Mouse (Mus musculus): ENCODE measurements around the gene AC129217.1.

AC129217.1 gene

DNA sequence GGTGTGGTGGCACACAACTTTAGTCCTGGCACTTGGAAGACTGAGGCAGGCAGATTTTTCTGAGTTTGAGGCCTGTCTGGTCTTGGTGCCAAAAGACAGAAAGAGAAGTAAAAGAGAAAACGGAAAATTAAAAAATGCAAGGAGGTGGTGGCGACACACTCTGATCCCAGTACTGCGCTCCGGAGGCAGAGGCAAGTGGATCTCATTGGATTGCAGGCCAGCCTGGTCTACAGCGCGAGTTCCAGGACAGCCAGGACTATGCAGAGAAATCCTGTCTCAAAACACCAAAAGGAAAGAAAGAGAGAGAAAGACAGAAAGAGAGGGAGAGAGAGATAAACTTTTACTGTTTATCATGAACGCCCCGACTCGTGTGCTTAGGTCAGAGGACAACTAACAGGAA is 41.3 kb downstream of the AC129217.1 start:
- DNase-seq (ENCODE audit: low read depth, low spot score), result no peak

DNA sequence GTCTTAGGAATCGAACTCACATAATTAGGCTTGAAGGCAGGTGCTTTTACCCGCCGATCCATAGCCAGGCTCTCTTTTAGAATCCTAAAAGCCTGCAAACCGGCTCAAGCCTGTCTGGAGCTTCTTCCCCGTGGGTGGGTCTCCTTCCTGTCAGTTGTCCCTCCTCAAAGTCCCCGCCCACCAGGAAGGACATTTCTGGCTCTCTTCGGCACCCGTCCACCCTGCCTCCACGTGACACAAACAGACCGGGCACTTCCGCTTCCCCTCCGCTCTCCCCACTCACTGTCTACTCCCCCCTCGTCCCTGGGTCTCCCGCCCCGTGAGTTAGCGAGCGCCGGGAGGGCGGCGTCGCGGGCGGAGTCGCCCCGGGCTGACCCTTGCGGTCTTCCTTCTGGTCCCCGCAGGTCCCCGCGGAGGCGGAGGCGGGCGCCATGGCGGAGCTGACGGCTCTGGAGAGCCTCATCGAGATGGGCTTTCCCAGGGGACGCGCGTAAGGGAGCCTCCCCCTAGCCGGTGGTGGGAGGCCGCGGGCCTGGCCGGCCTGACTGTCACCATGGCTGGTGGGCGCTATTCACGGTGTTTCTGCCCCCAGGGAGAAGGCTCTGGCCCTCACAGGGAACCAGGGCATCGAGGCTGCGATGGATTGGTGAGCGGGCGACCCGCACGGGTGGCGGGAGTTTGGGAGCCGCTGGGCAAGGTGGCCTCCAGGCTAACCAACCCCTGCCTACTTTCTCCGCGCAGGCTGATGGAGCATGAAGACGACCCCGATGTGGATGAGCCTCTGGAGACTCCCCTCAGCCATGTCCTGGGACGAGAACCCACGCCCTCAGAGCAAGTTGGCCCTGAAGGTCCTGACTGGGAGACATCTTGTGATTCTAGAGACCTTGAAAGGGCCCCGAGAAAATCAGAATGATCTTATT is 42.0 kb downstream of the AC129217.1 start, which contains the start of gene Ubxn1:
Ubxn1 (plus strand) TSS at position 230 of the 920 bp plus-strand sequence.
- peak; percentile 96 for DNase-seq (ENCODE audit: low read depth, low spot score)

GRCm38 (mm10) chr19:8872266-8872840 is 42.8 kb downstream of the AC129217.1 start:
- no peak for DNase-seq (ENCODE audit: low read depth, low spot score)

DNA sequence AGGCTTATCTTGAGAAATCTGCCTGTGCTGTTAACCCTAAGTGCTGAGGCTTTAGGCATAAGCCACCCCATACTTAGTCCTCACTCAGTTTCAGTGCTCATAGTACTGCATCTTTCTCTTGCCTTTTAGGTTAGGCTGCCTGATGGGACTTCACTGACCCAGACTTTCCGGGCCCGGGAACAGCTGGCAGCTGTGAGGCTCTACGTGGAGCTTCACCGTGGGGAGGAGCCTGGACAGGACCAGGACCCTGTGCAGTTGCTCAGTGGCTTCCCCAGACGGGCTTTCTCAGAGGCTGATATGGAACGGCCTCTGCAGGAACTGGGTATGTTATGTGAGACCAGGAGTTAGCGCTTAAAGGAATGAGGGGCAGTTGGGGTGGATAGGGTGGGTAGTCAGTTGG is 45.5 kb downstream of the AC129217.1 start:
- DNase-seq (ENCODE audit: low read depth, low spot score), result no peak

- peak; percentile 91 for DNase-seq (ENCODE audit: low read depth, low spot score)
These were observed 50.9 kb downstream of the AC129217.1 start, which contains the start of gene Uqcc3 for GRCm38 (mm10) chr19:8880311-8881033. TSS of gene Uqcc3 (minus strand) at chr19:8880923.

GRCm38 (mm10) chr19:8881034-8881392 is 51.4 kb downstream of the AC129217.1 start:
- no peak for DNase-seq (ENCODE audit: low read depth, low spot score)

GRCm38 (mm10) chr19:8883616-8884015 is 54.0 kb downstream of the AC129217.1 start, which contains the start of the genes Lbhd1 and Gm49403:
TSS of gene Lbhd1 (plus strand) at chr19:8883732.
TSS of gene Gm49403 (plus strand) at chr19:8883930.
- DNase-seq (ENCODE audit: low read depth, low spot score), result no peak

- DNase-seq (ENCODE audit: low read depth, low spot score), result peak; percentile 37
These were observed 57.5 kb downstream of the AC129217.1 start for GRCm38 (mm10) chr19:8886916-8887584.

- DNase-seq (ENCODE audit: low read depth, low spot score), result peak; percentile 47
These were observed 58.3 kb downstream of the AC129217.1 start for GRCm38 (mm10) chr19:8887585-8888463.

- peak; percentile 98 for DNase-seq (ENCODE audit: low read depth, low spot score)
These were observed 59.2 kb downstream of the AC129217.1 start, which contains the start of the genes 1810009A15Rik and Gm49416 for GRCm38 (mm10) chr19:8888511-8889385. TSS of gene 1810009A15Rik (plus strand) at chr19:8888853. TSS of gene Gm49416 (plus strand) at chr19:8888926.
